Mouse (Mus musculus): ENCODE results near the gene Huwe1.

DNA sequence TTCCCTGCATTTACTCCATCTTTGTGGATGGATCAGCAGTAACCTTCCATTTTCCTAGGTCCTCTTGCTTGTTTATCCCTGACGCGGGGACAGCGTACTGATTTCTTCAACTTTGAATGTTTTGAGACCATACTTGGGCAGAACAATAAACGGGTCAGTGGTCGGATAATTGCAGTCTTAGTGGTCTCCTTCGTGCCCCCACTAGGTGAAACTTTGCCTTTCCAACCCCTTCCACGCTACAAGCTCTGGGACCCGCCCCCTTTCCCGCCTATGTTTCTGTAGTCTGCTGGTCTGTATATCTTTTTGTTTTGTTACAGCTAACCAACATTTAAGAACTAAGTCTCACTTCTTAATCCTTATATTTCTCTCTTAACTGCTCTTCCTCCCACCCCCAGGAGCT lies 3.8 kb downstream of the Huwe1 start:
- TF ChIP-seq CTCF (IDR thresholded peaks at IDR 0.05; ENCODE audit: borderline replicate concordance, insufficient read depth, low read depth, low read length) (no peak), POLR2A (IDR thresholded peaks at IDR 0.05; ENCODE audit: borderline replicate concordance, insufficient read depth, low read length) (no peak)
